Mouse (Mus musculus): ENCODE data around the gene Gm16867. TPM values are rescaled to one million over a fixed set of nuclear protein-coding genes. Genes with fewer than 3 reads are reported as not detected.
"Not testable (repeated sequence)": the region's sequence is repeated elsewhere in the genome, so short reads cannot be mapped to it uniquely, and the experiment has no call there.

The Gm16867 gene
- 10 to 100 TPM; 10.2 to 10.6 TPM for total RNA-seq (2021)

DNA sequence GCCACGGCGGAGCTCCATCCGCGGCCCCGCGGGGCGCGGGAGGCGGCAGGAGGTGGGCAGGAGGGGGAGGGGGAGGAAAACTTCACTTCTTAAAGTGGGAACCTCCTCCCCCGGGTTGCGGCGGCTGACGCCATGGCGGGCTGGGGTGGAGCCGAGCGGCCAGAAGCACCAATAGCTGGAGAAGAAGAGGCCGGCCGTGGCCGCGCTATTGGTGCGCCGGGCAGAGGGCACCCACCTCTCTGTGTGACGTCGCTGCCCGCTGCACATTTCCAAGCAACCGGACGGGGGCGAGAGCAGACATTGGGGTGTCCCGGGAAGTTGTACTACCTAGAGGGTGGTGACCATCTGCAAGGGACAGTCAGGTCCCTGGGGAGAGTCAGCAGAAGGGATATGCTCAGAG, at the start of gene Gm16867:
Gene Gm16867 (minus strand): TSS at position 189 of the 400 bp plus-strand sequence.
- intact Hi-C loops (cut with DNase I); DNase-seq (ENCODE audit: extremely low spot score in 1 of 2, low spot score in 2 of 2): not testable (repeated sequence)

DNA sequence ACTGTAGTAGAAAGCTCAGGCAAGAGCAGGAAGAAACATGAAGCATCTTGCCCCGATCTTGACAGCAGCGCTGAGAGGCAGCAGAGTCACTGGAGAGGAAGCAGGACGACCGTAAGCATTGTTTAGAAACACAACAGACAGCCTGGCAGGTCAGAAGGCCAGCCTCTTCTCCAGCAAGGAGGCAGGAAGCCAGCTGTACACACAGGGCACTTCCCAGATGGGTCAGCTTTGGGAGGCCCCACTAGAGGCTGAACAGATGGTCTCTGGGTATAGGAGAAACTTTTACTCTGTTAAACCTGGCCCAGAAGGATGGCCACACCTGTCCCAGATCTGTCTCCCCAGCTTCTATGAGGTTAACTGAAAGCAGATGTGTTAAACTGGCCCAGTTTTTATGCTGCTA, 44.1 kb upstream of the Gm16867 start:
- intact Hi-C loops (cut with DNase I); DNase-seq (ENCODE audit: extremely low spot score in 1 of 2, low spot score in 2 of 2): not testable (repeated sequence)

DNA sequence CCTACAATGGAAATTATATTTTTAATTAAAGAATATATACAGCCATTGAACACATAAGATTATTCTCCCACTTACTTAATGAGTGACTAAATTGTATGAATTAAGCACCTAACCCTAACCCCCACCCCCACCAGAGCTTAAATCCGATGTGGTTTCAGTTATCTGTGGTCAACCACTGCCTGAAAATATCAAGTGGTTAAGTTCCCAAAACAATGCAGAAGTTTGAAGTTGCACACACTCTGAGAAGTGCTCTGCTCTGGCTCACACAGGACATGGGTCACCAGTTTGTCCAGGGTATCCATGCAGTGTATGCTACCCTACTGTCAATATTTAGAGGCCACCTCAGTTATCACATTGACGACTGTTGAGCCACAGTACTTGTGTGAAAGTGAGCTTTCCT, 41.9 kb upstream of the Gm16867 start:
- DNase-seq (ENCODE audit: extremely low spot score in 1 of 2, low spot score in 2 of 2); intact Hi-C loops (cut with DNase I): not testable (repeated sequence)

DNA sequence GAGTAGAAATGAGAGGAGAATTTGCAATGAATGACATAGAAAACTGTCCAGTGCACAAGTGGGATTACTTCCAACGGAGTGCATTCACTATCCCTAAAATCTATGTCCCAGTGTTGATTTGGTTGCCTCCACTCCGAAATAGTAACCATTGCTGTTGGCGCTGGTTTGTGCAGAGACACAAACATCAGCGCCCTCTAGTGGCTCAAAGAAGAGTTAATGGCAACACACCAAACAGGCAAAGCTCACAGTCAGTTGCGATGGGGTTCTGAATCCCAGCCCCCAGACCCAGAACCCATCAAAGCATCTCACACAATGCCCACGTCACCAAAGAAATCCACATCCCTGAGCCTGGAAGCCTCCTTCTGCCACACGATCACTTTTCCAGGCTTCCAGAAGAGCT, 40.9 kb upstream of the Gm16867 start:
- intact Hi-C loops (cut with DNase I); DNase-seq (ENCODE audit: extremely low spot score in 1 of 2, low spot score in 2 of 2): not testable (repeated sequence)

DNA sequence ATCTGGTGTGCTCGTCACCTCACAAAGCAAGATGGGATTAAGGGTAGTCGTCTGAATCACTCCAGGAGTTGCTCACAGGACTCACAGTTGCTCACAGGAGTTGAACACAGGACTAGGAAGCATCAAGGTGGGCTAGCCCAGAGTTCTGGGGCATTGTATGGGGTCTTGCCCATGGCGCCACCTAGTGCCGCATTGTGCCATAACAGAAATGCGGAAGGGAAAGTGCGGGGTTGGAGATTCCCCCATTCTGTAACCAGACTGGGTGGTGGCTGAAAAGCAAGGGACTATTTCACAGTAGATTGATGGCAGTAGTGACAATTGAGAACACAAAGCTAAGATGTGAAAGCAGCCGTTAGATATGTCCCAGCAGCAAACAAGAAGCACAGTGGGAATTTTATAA, 39.5 kb upstream of the Gm16867 start:
- DNase-seq (ENCODE audit: extremely low spot score in 1 of 2, low spot score in 2 of 2); intact Hi-C loops (cut with DNase I): not testable (repeated sequence)

DNA sequence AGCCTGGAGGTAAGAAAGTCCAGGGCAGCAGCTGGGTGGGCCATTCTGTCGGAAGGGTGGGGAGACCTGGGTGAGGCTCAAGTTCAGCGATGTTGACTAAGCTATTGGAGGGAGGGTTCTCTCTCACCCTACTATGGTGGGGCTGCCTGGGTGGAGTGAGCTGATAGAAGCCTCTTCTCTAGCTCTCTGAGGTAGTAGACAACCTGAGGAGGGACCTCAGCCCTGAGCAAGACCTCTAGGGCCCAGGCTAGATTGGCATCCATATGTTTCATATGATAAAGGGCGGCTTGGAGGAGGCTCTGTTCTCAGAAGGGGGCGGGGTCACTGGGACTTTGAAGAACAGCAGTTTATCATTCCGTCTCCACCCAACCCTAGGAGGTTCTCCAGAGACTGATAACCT, 37.0 kb upstream of the Gm16867 start:
- DNase-seq (ENCODE audit: extremely low spot score in 1 of 2, low spot score in 2 of 2); intact Hi-C loops (cut with DNase I): not testable (repeated sequence)

DNA sequence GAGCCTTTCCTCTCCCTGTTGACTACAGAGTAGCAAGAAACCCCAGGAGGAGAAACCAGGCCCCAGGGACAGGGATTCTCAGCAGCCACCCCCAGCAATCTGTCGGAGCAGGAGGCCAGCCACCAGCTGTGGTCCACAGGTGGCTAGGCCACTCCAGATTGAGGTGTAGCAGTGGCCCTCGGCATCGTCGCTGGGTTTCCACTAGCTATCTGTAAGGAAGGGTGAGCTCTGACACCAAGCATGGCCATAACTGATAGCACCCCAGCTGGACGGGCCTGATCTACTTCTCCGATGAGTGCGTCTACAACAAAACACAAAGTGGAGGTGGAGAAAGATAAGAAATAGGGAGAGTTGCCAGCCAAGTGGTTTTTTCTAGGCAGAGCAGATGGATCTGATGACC, 33.4 kb upstream of the Gm16867 start:
- intact Hi-C loops (cut with DNase I); DNase-seq (ENCODE audit: extremely low spot score in 1 of 2, low spot score in 2 of 2): not testable (repeated sequence)

DNA sequence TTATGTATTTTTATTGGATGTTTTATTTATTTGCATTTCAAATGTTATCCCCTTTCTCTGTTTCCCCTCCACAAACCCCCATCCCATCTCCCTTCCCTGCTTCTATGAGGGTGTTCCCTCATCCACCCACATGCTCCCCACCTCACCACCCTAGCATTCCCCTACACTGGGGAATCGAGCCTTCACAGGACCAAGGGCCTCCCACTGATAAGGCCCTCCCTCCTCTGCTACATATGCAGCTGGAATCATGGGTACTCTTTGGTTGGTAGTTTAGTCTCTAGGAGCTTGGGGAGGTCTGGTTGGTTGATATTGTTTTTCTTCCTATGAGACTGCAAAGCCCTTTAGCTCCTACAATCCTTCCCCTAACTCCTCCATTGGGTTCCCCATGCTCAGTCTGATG, 23.0 kb upstream of the Gm16867 start:
- intact Hi-C loops (cut with DNase I); DNase-seq (ENCODE audit: extremely low spot score in 1 of 2, low spot score in 2 of 2): not testable (repeated sequence)

DNA sequence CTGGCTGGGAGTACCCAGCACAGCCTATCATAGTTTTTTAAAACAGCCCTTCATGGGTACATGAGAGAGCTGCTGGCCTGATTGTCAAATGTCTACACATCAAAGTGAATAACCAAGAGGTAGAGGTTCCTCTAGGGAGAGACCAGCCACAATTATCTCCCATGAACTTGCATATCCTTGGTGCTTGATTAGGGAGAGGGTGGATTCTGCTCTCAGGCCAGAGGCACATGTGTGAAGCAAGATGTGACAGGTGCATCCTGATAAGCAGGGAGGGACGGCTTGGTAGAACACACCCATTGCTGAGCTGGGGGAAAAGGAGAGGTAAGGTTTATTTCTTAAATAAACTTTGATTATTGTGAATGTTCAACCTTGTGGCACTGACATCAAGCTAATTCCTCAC, 19.8 kb upstream of the Gm16867 start:
- intact Hi-C loops (cut with DNase I); DNase-seq (ENCODE audit: extremely low spot score in 1 of 2, low spot score in 2 of 2): not testable (repeated sequence)

DNA sequence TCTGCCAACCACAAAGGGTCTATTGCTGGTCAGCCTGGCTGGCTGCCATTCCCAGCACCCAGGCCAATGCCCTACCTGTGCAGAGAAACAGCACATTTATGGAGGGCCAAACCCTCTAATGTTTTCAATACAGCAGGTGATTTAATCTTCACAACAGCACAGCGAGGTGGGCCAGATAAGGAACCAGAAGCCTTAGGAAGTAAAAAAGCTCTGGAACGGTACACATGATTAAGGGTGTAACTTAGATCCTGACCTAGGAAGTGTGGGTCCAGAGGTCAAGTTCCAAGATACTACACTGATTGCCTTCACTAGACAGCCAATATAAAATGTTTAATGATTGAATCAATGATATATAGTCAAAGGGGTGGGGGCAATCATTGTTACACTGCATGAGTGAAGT, 17.6 kb upstream of the Gm16867 start:
- intact Hi-C loops (cut with DNase I); DNase-seq (ENCODE audit: extremely low spot score in 1 of 2, low spot score in 2 of 2): not testable (repeated sequence)

DNA sequence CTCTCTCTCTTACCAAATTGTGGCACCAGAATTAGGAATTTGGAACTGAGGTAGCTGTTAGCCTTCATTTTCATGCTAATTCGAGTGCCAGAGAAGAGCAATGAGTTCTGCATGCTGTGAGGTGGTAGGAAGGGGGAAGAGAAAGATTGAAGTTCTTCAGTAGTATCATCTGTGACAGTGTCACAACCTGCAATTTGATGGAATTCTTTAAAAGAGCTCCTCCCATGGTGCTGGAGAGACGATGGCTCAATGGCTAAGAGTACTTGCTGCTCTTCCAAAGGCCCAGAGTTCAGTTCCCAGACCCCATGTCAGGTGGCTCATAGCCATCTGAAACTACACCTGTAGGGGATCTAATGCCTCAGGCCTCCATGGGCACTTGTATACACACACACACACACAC, 9.3 kb upstream of the Gm16867 start, which contains the start of gene Gm27179:
Gene Gm27179 (minus strand): TSS at position 101 of the 400 bp plus-strand sequence.
- DNase-seq (ENCODE audit: extremely low spot score in 1 of 2, low spot score in 2 of 2); intact Hi-C loops (cut with DNase I): not testable (repeated sequence)

DNA sequence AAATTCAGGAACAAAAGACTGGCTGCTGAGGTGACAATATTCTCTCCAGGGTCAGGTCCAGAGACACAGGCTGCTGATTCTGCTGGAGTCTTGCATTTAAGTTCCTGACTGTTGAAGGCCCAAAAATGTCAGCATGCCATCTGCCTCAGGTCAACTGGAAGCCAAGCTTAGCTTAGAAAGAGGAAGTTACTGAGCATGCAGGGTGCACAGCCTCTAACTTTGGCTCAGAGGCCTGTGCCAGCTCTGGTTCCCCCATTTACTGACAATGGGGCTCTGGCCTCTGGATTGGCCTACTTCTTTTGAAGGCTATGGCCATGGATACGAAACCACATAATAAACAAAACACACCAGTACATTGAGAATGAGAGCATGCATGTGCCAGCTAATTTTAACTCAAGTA, 3.8 kb upstream of the Gm16867 start:
- DNase-seq (ENCODE audit: extremely low spot score in 1 of 2, low spot score in 2 of 2); intact Hi-C loops (cut with DNase I): not testable (repeated sequence)

DNA sequence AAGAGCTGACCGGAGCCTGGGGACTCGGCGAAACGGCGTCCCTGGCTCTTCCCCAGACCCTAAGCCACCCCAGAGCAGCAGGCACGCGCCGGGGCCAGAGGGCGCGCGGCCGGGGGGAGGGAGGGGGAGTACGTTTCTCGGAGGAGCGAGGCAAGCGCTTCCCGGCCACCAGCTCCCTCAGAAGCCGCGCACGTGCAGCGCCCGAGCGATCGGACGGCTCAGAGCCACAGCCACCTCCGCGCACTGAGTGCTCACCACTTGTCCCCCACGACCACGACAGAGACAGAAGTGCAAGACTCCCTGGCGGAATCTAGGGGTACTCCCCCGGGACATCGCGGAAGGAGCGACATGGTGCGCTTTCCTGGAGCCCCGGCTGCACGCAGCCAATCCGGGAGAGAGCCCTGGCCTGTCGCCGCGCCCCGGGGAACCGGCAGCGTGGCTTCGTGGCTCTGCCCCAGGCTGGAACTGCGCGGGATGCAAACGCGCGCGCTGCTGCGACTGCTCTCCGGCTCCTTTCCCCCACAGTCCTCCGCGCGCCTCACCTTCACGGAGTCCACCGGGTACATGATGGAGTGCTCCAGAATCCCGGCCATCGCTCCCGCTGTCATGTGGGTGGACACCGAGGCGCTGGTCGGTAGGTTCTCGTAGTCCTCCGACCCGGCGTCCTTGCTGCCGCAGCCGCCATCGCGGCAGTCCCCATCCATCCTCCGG, 567 bp downstream of the Gm16867 start:
- DNase-seq (ENCODE audit: extremely low spot score in 1 of 2, low spot score in 2 of 2); intact Hi-C loops (cut with DNase I): not testable (repeated sequence)

DNA sequence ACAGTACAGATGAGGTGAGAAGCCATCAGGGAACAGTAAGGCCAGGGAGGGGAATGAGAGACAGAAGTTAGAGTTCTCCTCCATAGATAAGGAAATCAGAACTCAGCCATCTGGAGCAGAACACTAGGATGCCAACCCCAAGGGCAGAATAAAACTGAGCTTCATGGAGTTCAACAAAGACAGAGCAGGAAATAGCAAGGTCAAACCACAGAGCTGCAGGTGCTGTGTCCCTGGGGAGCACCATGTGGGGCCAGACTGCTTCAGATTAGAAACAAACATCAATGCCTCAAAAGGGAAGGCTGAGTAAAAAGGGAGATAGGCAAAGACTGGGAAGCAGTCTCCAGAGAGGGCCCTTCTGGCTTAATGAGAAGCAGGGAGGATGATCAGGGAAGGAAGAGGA, 6.9 kb downstream of the Gm16867 start:
- DNase-seq (ENCODE audit: extremely low spot score in 1 of 2, low spot score in 2 of 2); intact Hi-C loops (cut with DNase I): not testable (repeated sequence)

DNA sequence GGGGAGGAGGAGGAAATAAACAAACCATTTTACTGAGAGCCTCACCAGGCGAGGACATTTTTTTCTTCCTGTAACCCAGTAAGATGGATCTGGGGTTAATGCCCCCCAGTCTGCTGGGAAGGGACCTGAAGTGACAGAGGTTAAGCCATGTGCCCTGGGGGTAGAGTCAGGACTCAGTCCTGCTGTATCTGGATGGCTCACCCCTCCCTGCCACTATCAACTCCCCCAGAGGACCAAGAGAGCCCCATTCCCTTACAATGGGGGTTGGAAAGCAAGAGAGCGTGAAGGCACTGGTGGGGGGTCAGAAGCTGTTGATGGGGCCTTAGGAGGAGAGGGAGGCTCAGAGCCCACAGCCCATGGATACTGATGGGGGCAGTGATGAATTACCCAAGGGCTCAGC, 8.2 kb downstream of the Gm16867 start:
- intact Hi-C loops (cut with DNase I); DNase-seq (ENCODE audit: extremely low spot score in 1 of 2, low spot score in 2 of 2): not testable (repeated sequence)

DNA sequence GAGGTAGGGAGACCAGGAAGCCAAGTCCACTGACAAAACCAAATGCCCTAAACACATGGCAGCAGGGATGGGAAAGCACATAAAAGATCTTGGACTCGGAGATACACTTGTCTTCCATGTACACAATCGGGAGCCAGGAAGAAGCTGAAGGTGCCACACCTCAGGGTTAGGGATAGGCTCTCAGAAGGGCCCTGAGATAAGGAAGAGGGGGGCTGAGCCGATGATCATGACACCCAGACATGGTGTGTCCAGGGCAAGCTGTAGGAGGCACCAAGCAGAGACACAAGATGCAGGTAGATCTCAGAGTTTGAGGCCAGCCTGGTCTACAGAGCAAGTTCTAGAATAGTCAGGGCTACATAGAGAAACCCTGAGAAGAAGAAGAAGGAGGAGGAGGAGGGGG, 8.6 kb downstream of the Gm16867 start:
- DNase-seq (ENCODE audit: extremely low spot score in 1 of 2, low spot score in 2 of 2); intact Hi-C loops (cut with DNase I): not testable (repeated sequence)

DNA sequence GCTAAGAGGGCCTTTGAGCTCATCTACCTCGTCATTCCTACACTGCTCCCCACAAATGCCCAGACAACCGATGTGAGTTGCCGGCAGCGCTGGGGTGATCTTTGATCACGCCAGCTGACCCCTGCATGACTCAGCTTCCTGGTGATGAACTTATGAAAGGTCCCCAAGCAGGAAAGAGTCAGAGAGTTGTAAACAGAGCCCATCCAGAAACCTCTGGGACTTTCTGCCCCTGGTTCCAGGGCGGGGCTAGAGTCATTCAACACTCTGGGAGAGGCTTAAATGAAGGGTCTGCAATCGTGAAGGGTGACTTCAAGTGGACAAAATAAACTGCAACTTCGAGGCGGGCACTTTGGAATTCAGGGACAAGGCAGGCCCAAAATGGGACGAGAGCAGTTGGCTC, 15.2 kb downstream of the Gm16867 start:
- intact Hi-C loops (cut with DNase I); DNase-seq (ENCODE audit: extremely low spot score in 1 of 2, low spot score in 2 of 2): not testable (repeated sequence)

DNA sequence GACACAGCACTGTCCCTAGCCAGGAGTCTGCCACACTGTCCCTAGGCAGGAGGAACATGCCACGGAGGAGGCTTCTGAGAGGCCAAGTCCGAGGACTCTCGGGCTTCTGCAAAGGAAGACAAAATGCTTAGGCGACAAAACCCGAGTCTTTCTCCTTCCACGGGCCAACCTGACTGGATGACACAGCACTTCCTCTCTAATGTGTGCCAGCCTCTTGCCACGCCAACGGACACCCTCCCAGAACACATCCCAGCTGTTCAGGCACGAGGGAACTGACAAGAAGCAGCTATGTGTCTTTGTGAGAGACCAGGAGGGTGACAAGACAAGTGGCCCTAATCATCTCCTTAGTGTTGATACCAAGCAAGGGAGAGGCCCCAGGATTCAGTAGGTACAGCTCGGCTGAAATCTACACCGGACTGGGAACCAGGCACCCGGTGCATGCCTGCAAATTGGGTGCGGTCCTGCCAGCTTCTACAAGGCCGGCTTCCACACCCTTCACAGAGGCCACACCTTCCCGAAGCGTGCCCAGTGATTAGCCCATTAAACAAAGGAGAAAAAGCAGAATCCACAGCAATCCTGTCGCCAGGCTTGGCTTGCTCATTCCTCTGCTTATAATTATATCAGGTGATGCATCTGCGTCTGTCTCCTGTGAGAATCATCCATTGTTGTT, 17.6 kb downstream of the Gm16867 start:
- intact Hi-C loops (cut with DNase I); DNase-seq (ENCODE audit: extremely low spot score in 1 of 2, low spot score in 2 of 2): not testable (repeated sequence)

DNA sequence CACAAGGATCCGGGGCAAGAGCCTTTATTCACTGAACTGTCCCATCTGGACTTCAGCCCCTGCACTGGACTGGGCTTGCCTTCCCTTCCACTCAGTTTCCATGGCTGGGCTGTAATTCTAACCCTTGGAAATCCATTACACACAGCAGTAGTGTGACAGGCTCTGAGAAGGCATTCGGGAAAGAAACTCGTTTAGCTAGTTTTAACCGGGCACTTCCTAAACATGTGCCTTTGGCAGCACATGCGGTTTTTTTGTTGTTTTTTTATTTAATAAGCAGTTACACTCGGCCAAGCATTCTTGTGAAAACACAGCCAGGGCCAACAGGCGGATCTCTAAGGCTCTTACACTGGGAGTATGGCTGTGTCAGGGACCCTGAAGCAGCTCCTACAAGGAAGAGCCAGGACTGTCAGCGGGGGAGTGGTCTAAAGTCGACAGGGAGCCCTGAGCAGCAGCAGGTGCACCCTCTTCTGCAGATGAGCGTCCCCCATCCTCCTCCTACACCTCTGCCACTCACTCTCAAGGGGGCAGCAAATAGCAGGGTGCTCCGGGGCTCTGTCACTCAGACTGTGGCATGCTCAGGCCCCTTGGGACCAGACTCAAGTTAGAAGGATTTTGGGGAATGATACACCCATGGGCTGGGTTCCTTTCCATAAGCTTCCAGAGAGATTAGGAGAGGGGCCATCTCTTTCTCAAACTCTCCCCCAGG, 29.1 kb downstream of the Gm16867 start:
- not testable (repeated sequence) for DNase-seq (ENCODE audit: extremely low spot score in 1 of 2, low spot score in 2 of 2)

More for the DNA sequence above, 29.1 kb downstream of the Gm16867 start:
- intact Hi-C loops (cut with DNase I): not testable (repeated sequence)

Data from left cerebral cortex, postnatal 10 days (tissue).